Mouse (Mus musculus): ENCODE results near the gene Cd160. TPM values are rescaled to one million over a fixed set of nuclear protein-coding genes. Genes with fewer than 3 reads are reported as not detected.

Gene Cd160
- total RNA-seq (2012; rRNA removed) (not detected in 2 replicates), total RNA-seq (2014; rRNA removed) (not detected in 2 replicates), polyA plus RNA-seq (2012; ENCODE audit: insufficient read length, low read depth) (0.15 TPM in 1 of 2 replicates, not detected in the other)

DNA sequence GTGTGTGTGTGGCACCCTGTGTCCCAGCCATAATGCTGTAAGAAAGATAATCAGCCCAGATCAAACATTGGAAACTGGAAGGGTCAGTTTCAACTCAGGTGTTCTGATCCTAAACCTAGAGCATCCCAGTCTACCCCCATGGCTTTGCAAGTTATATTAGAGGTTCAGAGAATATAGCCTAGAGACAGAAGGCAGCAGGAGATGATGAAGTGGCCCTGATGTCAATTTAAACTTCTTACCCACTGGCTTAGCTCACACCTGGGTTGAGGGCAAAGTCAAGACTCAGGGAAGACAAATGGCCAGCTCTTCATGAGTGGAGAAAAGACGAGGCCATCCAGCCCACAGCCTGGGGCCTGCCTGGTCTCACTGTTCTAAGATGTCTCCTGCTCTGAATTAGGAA is at the start of gene Cd160, which contains the start of gene Pdzk1:
Gene Cd160 (minus strand): TSS at position 368 of the 400 bp plus-strand sequence.
Gene Pdzk1 (plus strand): TSS at position 301 of the 400 bp plus-strand sequence.
- Histone ChIP-seq H3K4me2 (ENCODE audit: insufficient read depth, low read depth, poor library complexity, severe bottlenecking) (no peak within 1 kb of the TSS), H3K36me3 (replicated peaks in 1 of 2; ENCODE audit: control insufficient read depth in 1 of 2, insufficient read depth in 1 of 2, low read length in 1 of 2) (no peaks in the 10 kb centered on the region), H3K79me2 (replicated peaks; ENCODE audit: control insufficient read depth, extremely low read depth, insufficient read depth, poor library complexity, severe bottlenecking) (no peaks in the 10 kb centered on the region), H3K27ac (ENCODE audit: insufficient read depth, low read depth) (no peak within 1 kb of the TSS), H3K4me1 (ENCODE audit: control insufficient read depth in 1 of 2, insufficient read depth in 2 of 2) (no peaks in the 10 kb centered on the region), H3K27me3 (replicated peaks) (no peaks in the 10 kb centered on the region), H3K9ac (ENCODE audit: insufficient read depth, low read depth) (no peak within 1 kb of the TSS), H3K4me3 (replicated peaks in 1 of 3; ENCODE audit: low read depth in 2 of 3, low read length in 2 of 3, poor library complexity in 1 of 3) (no peak within 1 kb of the TSS), H3K9me3 (replicated peaks; ENCODE audit: low read length) (no peaks in the 10 kb centered on the region)
- in situ Hi-C loops (cut with MboI; ENCODE audit: low pct_ligation_motif_present, low pct_unique_long_range_greater_than_20kb, low sequenced_read_pairs), result no loop called here
- no peak for TF ChIP-seq MXI1 (IDR thresholded peaks at IDR 0.05; ENCODE audit: low read depth, low read length)
- no peak for TF ChIP-seq JUND (conservative IDR thresholded peaks at IDR 0.05; ENCODE audit: low read depth, low read length)
- no peak for TF ChIP-seq KAT2A (IDR thresholded peaks at IDR 0.05; ENCODE audit: insufficient replicate concordance, low read length)
- no peak for TF ChIP-seq RAD21 (IDR thresholded peaks at IDR 0.05; ENCODE audit: low read depth, low read length)
- no peak for TF ChIP-seq MEF2A (IDR thresholded peaks at IDR 0.05; ENCODE audit: borderline replicate concordance, low read depth, low read length)
- TF ChIP-seq POLR2A (IDR thresholded peaks at IDR 0.05; ENCODE audit: low read depth, low read length), result no peak
- TF ChIP-seq JUN (IDR thresholded peaks at IDR 0.05; ENCODE audit: insufficient read depth, low read depth, low read length), result no peak
- no peak for TF ChIP-seq CHD1 (IDR thresholded peaks at IDR 0.05; ENCODE audit: low read depth, low read length)
- TF ChIP-seq ZNF384 (IDR thresholded peaks at IDR 0.05; ENCODE audit: low read depth, low read length), result no peak
- TF ChIP-seq GABPA (IDR thresholded peaks at IDR 0.05; ENCODE audit: insufficient replicate concordance, low read depth, low read length), result no peak
- no peak for TF ChIP-seq TCF12 (IDR thresholded peaks at IDR 0.05; ENCODE audit: low read depth, low read length)
- TF ChIP-seq RCOR1 (conservative IDR thresholded peaks at IDR 0.05; ENCODE audit: low read depth, low read length), result no peak
- TF ChIP-seq BHLHE40 (IDR thresholded peaks at IDR 0.05; ENCODE audit: low read depth, low read length), result no peak
- no peak for TF ChIP-seq MAFK (IDR thresholded peaks at IDR 0.05; ENCODE audit: insufficient replicate concordance, low read length)
- no peak for TF ChIP-seq CHD2 (IDR thresholded peaks at IDR 0.05; ENCODE audit: low read length)
- no peak for TF ChIP-seq HCFC1 (IDR thresholded peaks at IDR 0.05; ENCODE audit: low read depth, low read length)
- DNase-seq (ENCODE audit: extremely low read depth), result no peak
- dilution Hi-C loops (cut with MboI; ENCODE audit: extremely low pct_ligation_motif_present, extremely low pct_unique_long_range_greater_than_20kb, low sequenced_read_pairs), result no loop called here

GRCm38 (mm10) chr3:96874808-96875571 is 45.8 kb upstream of the Cd160 start:
- in situ Hi-C loops (cut with MboI; ENCODE audit: low pct_ligation_motif_present, low pct_unique_long_range_greater_than_20kb, low sequenced_read_pairs), result no loop called here
- TF ChIP-seq PAX5 (IDR thresholded peaks at IDR 0.05; ENCODE audit: low read length) (no peak), MAFK (IDR thresholded peaks at IDR 0.05; ENCODE audit: insufficient replicate concordance, low read length) (no peak), RCOR1 (conservative IDR thresholded peaks at IDR 0.05; ENCODE audit: low read depth, low read length) (no peak), ZC3H11A (IDR thresholded peaks at IDR 0.05; ENCODE audit: low read depth, low read length) (no peak), ETS1 (conservative IDR thresholded peaks at IDR 0.05; ENCODE audit: low read depth, low read length) (no peak), TBP (conservative IDR thresholded peaks at IDR 0.05; ENCODE audit: low read depth, low read length) (no peak), RAD21 (IDR thresholded peaks at IDR 0.05; ENCODE audit: low read depth, low read length) (no peak), TCF12 (IDR thresholded peaks at IDR 0.05; ENCODE audit: low read depth, low read length) (no peak), HCFC1 (IDR thresholded peaks at IDR 0.05; ENCODE audit: low read depth, low read length) (no peak), MEF2A (IDR thresholded peaks at IDR 0.05; ENCODE audit: borderline replicate concordance, low read depth, low read length) (no peak), SMC3 (IDR thresholded peaks at IDR 0.05; ENCODE audit: low read depth, low read length) (no peak), MYC (IDR thresholded peaks at IDR 0.05; ENCODE audit: low read depth, low read length) (no peak), NELFE (IDR thresholded peaks at IDR 0.05; ENCODE audit: low read depth, low read length) (no peak), CTCF (conservative IDR thresholded peaks at IDR 0.05 in 1 of 2, IDR thresholded peaks at IDR 0.05 in 1 of 2; ENCODE audit: low read depth in 2 of 2, low read length in 2 of 2) (no peak), CHD2 (IDR thresholded peaks at IDR 0.05; ENCODE audit: low read length) (no peak), ELF1 (IDR thresholded peaks at IDR 0.05; ENCODE audit: low read depth, low read length) (no peak)
- H3K36me3 ChIP-seq (replicated peaks in 1 of 2; ENCODE audit: control insufficient read depth in 1 of 2, insufficient read depth in 1 of 2, low read length in 1 of 2), result peaks cover 49 to 89% of the 10 kb centered on the region in 2 experiments
- DNase-seq (ENCODE audit: extremely low read depth), result no peak
- no peak overlapping the region for H3K9ac ChIP-seq (ENCODE audit: insufficient read depth, low read depth)
- no peaks in the 10 kb centered on the region for H3K79me2 ChIP-seq (replicated peaks; ENCODE audit: control insufficient read depth, extremely low read depth, insufficient read depth, poor library complexity, severe bottlenecking)
- H3K4me2 ChIP-seq (ENCODE audit: insufficient read depth, low read depth, poor library complexity, severe bottlenecking), result no peak overlapping the region
- H3K27me3 ChIP-seq (replicated peaks), result no peaks in the 10 kb centered on the region
- H3K9me3 ChIP-seq (replicated peaks; ENCODE audit: low read length), result no peaks in the 10 kb centered on the region
- H3K4me1 ChIP-seq (ENCODE audit: control insufficient read depth in 1 of 2, insufficient read depth in 2 of 2), result no peaks in the 10 kb centered on the region
- dilution Hi-C loops (cut with MboI; ENCODE audit: extremely low pct_ligation_motif_present, extremely low pct_unique_long_range_greater_than_20kb, low sequenced_read_pairs), result no loop called here
- H3K4me3 ChIP-seq (replicated peaks in 1 of 3; ENCODE audit: low read depth in 2 of 3, low read length in 2 of 3, poor library complexity in 1 of 3), result no peak overlapping the region
- H3K27ac ChIP-seq (ENCODE audit: insufficient read depth, low read depth), result no peak overlapping the region

Measured in CH12.LX (cell line).